Mouse (Mus musculus) Patski (cell line): ENCODE data around the gene Leo1. TPM values are rescaled to one million over a fixed set of nuclear protein-coding genes. Genes with fewer than 3 reads are reported as not detected.
"Not testable (repeated sequence)": the region's sequence is repeated elsewhere in the genome, so short reads cannot be mapped to it uniquely, and the experiment has no call there.

Source experiments
- ATAC-seq: fragments of 100-300 bp; one replicate; pipeline ENCODE4 v1.8.0; 2021
- CTCF ChIA-PET: fragments of 350-600 bp; sonication (Branson Sonifier 250); formaldehyde crosslinking; loops from one replicate; lab custom pipeline; 2022; ENCODE audit warnings: inconsistent platforms; lab: Charles Lee
- POLR2A ChIA-PET: fragments of 350-600 bp; sonication (Branson Sonifier 250); formaldehyde crosslinking; loops from one replicate; lab custom pipeline; 2022; ENCODE audit warnings: antibody characterized with exemption, inconsistent platforms; lab: Charles Lee
- DNase-seq: peaks from one replicate; pipeline ENCODE4 v3.0.0-alpha.2; 2011; ENCODE audit warnings: low read depth, low spot score
- H3K27me3 ChIP-seq: fragments of 371-371 bp; one replicate; pipeline ENCODE4 v1.5.1; 2021
- CTCF ChIP-seq: fragments of 100-300 bp; IDR thresholded peaks from one replicate; pipeline ENCODE4 v1.5.1; 2021
- in situ Hi-C: fragments of 300-500 bp; cut with MboI; formaldehyde crosslinking; loops from 3 replicates; pipeline ENCODE4 v1.11.1; 2018; ENCODE audit warnings: low pct_unique_long_range_greater_than_20kb, mixed read lengths
- polyA plus RNA-seq: library from polyadenylated mRNA; unstranded; gene quantifications from one replicate; pipeline ENCODE4 v1.2.3, GENCODE M21; 2021

The Leo1 gene
- polyA plus RNA-seq, 1 experiment from 2014 or later, result 38.3 TPM

DNA sequence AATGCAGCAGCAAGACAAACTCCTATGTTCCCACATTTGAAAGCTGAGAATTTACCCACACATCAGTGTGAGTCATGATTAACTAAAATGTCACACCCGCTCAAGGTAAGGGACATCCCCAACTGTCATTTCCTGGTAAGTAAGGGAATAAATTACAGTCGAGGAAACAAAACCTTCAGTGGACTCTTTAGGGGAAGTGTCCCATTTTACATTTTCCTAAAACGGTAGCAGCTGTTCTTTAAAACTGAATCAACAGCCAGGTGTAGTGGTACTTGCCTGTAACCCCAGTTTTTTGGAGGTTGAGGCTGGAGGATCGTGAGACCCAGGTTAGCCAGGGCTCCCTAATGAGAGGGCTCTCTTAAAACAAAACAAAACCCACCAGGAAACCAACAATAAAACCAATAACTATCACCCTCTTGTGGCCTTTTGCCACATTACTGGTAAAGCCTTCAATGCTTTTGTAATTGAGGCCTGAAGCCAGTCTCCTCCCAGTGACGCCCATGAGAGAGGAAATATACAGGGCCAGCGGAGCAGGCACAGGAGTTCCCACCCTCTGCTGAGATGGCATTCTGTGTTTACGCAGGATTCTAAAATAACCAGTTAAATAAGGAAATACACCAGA is 7.0 kb upstream of the Leo1 start:
- TF ChIP-seq CTCF, result peak; percentile 81
- ChIA-PET POLR2A (interaction anchor here (1.5 kb wide), 1 partner anchor 72 kb away, joined by 5 read pairs; no protein-coding TSS in a partner anchor), CTCF (interaction anchor here (0.8 to 4.4 kb wide), 8 partner anchors 11 to 71 kb away, joined by 3 to 23 read pairs (median 4); partner anchors contain the start of gene Mapk6)
- H3K27me3 ChIP-seq, result no peaks in the 10 kb centered on the region
- no peak for DNase-seq
- in situ Hi-C loops, result loop anchor here (10.0 to 25.0 kb wide), 2 partner anchors 149 to 372 kb away; partner anchors contain the start of gene Myo5a
- ATAC-seq, result peak; percentile 63

DNA sequence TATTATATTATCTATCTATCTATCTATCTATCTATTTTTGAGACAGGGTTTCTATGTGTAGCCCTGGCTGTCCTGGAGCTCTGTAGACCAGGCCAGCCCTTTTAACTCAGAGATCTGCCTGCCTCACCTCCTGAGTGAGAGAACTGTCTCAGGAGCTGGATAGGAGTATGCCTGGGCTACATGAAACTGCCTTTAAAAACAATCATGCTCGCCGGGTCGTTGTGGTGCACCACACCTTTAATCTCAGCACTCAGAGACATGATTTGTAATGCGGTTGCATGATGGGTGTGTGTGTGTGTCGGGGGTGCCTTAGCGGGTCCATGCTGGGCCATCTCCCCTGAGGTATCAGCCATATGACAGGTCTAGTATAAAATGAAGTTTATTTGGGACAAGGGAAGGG is 6.5 kb upstream of the Leo1 start:
- no peaks in the 10 kb centered on the region for H3K27me3 ChIP-seq
- POLR2A ChIA-PET, result interaction anchor here (0.7 to 1.5 kb wide), 3 partner anchors 24 to 72 kb away, joined by 3 to 5 read pairs (median 3); partner anchors contain the start of gene Mapk6
- ATAC-seq (no peak), DNase-seq (no peak)
- CTCF ChIA-PET, result interaction anchor here (4.4 kb wide), 1 partner anchor 11 kb away, joined by 23 read pairs; no protein-coding TSS in a partner anchor
- TF ChIP-seq CTCF, result no peak
- in situ Hi-C loops, result loop anchor here (10.0 to 25.0 kb wide), 2 partner anchors 150 to 373 kb away; partner anchors contain the start of gene Myo5a

DNA sequence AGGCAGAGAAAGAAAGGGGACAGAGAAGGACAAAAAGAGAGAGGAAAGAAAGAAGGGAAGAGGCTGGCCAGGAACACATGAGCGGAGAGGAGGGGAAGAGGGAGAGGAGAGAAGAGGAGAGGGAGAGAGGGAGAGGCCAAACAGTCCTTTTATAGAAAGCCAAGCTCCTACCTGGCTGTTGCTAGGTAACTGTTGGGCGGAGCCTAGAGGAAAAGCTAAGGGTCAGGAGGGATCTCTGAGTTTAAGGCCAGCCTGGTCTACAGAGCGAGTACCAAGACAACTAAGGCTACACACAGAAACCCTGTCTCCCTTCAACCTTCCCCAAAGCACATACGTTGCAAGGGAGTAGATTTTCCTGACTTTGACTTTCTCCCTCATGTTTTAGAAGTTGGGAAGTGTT is 6.0 kb upstream of the Leo1 start:
- ATAC-seq, result no peak
- in situ Hi-C loops, result loop anchor here (10.0 to 25.0 kb wide), 2 partner anchors 150 to 373 kb away; partner anchors contain the start of gene Myo5a
- ChIA-PET CTCF (interaction anchor here (4.4 kb wide), 1 partner anchor 12 kb away, joined by 23 read pairs; no protein-coding TSS in a partner anchor), POLR2A (interaction anchor here (0.7 to 1.5 kb wide), 3 partner anchors 25 to 73 kb away, joined by 3 to 5 read pairs (median 3); partner anchors contain the start of gene Mapk6)
- TF ChIP-seq CTCF, result no peak
- no peaks in the 10 kb centered on the region for H3K27me3 ChIP-seq
- DNase-seq, result no peak

DNA sequence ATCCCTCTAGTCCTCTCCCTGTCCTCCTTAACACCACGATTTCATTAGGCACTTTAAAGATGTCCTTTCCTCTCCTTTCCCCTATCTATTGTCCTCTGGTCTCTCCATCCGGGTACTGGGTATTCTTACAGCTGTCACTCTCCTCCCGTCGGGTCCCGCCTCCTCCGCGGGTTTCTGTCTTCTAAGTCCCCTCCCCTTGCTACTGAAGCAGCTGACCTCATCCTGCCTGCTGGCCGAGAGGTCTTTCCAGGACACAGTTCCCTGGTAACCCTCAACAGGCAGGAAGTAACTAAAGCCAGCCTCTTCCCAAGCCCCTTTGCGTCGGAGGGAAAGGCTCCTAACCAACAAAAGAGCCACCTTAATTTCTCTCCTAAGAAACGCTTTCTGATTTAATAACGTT is 5.4 kb upstream of the Leo1 start:
- H3K27me3 ChIP-seq, result no peaks in the 10 kb centered on the region
- in situ Hi-C loops, result loop anchor here (10.0 to 25.0 kb wide), 2 partner anchors 151 to 374 kb away; partner anchors contain the start of gene Myo5a
- ATAC-seq, result peak; percentile 93
- no peak for TF ChIP-seq CTCF
- CTCF ChIA-PET, result interaction anchor here (0.9 to 4.4 kb wide), 3 partner anchors 12 to 87 kb away, joined by 3 to 23 read pairs (median 7); no protein-coding TSS in a partner anchor
- POLR2A ChIA-PET, result interaction anchor here (0.7 to 1.8 kb wide), 4 partner anchors 15 to 26 kb away, joined by 3 to 6 read pairs (median 4); partner anchors contain the start of gene Mapk6
- no peak for DNase-seq

DNA sequence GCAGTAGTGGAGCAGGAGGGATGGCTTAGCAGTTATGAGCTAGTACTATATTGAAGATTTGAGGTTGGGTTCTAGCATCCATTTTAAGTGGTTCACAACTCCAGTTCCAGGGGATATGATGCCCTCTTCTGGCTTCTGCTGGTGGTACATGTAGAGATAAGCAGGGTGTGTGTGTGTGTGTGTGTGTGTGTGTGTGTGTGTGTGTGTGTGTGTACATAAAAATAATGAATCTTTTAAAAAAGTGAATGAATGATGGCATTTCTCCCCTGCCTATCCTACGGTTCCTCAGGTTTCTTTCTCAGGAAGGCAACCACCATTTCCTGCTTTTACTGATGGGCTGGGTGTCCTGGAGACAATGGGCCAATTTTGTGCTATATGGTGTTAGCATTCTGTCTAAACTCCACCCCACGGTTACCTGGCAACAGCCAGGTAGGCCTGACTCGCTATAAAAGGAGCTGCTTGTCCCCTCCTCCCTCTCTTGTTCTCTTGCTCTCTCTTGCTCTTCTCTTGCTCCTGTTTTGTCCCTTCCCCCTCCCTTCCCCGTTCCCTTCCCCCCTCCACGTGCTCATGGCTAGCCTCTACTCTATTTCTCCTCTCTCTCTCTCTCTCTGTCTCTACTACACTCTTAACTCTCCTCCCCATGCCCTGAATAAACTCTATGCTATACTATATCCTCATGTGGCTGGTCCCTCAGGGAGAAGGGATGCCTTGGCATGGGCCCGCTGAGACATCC is 3.5 kb upstream of the Leo1 start:
- in situ Hi-C loops, result loop anchor here (10.0 to 25.0 kb wide), 2 partner anchors 153 to 376 kb away; partner anchors contain the start of gene Myo5a
- peak; percentile 73 for TF ChIP-seq CTCF
- ATAC-seq (no peak), DNase-seq (no peak)
- no peaks in the 10 kb centered on the region for H3K27me3 ChIP-seq
- ChIA-PET CTCF (interaction anchor here (1.0 to 1.8 kb wide), 3 partner anchors 44 to 76 kb away, joined by 4 to 7 read pairs (median 4); no protein-coding TSS in a partner anchor), POLR2A (interaction anchor here (1.8 kb wide), 1 partner anchor 28 kb away, joined by 6 read pairs; the partner anchor contains the start of gene Mapk6)

DNA sequence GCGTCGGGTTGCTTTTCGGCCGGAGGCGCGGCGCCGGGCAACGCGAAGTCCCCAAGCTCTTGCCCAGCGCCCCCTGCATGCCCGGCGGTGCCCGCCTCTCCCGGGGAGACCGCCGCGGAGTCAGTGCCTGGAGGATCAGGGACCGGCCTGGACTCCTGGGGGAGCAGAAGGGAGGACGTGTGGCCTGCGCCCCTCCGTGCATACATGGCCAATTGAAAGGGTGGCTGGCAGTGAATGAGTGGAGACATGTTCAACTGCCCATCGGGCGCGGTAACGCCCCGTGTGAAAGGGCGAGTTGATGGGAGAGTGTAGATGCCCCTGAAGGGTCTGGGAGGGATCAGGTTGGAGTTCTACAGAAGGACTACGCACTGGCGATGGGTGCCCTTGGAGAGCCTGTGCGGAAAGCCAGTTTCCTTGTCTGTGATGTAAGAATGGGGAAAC is 387 bp downstream of the Leo1 start:
- ChIA-PET POLR2A (interaction anchor here (0.7 kb wide), 1 partner anchor 74 kb away, joined by 3 read pairs; no protein-coding TSS in a partner anchor), CTCF (interaction anchor here (0.9 to 1.3 kb wide), 2 partner anchors 25 to 35 kb away, joined by 3 read pairs; no protein-coding TSS in a partner anchor)
- ATAC-seq, result peak; percentile 77
- peak; percentile 78 for TF ChIP-seq CTCF
- in situ Hi-C loops, result loop anchor here (5.0 to 25.0 kb wide), 2 partner anchors 84 to 379 kb away; partner anchors contain the start of gene Myo5a
- DNase-seq, result no peak
- H3K27me3 ChIP-seq, result no peaks in the 10 kb centered on the region

DNA sequence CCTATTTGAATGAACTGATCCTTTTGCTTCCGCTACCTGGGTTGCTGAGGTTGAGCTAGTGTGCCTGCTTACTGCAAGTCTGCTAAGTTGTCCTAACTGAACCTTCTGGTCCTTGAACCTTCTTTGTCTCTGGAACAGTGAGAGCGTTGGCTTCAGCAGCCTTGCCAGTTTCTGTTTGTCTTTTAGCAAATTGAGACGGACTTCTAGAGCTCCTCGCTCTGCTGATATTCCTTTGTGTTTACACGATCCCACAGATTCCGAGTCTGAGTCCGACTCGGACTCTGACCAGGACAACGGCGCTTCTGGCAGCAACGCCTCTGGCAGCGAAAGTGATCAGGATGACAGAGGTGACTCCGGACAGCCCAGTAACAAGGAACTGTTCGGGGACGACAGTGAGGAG is 3.7 kb downstream of the Leo1 start:
- no peaks in the 10 kb centered on the region for H3K27me3 ChIP-seq
- in situ Hi-C loops, result loop anchor here (5.0 to 25.0 kb wide), 2 partner anchors 88 to 383 kb away; partner anchors contain the start of gene Myo5a
- DNase-seq (no peak), ATAC-seq (no peak)
- CTCF ChIA-PET, result no interaction called here
- TF ChIP-seq CTCF, result no peak
- POLR2A ChIA-PET, result no interaction called here

DNA sequence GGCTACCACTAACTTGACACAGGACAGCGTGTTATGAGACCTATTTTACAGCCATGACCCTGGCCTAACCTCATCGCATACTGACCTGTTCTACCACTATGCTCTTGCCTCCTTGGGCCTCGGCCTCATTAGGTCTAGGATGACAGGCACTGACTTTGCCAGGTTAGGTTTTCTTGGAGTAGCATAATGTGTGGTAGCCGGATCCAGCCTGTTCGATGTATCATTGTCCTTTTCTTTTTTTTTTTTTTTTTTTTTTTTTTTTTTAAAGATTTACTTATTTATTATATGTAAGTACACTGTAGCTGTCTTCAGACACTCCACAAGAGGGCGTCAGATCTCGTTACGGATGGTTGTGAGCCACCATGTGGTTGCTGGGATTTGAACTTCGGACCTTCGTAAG is 5.2 kb downstream of the Leo1 start:
- H3K27me3 ChIP-seq, ATAC-seq, CTCF ChIA-PET, DNase-seq, POLR2A ChIA-PET: not testable (repeated sequence)
- in situ Hi-C loops, result loop anchor here (25.0 kb wide), 1 partner anchor 384 kb away; the partner anchor contains the start of gene Myo5a

DNA sequence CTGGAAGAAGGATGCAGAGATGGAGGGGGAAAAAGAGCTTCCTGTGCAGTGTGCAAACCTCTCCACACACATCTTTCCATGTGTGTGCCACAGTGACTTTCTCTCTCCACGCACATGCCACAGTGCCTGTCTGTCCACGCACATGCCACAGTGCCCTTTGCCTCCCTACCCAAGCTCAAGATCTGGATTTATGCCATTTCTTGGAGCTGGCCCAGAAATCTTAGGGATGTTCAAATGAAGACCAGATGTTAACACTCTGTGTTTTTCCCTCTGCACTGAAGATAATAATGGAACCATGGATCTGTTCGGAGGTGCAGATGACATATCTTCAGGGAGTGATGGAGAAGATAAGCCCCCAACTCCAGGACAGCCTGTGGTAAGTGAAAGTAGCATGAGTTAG is 6.7 kb downstream of the Leo1 start:
- ChIA-PET POLR2A (no interaction called here), CTCF (no interaction called here)
- in situ Hi-C loops, result loop anchor here (25.0 kb wide), 1 partner anchor 386 kb away; the partner anchor contains the start of gene Myo5a

DNA sequence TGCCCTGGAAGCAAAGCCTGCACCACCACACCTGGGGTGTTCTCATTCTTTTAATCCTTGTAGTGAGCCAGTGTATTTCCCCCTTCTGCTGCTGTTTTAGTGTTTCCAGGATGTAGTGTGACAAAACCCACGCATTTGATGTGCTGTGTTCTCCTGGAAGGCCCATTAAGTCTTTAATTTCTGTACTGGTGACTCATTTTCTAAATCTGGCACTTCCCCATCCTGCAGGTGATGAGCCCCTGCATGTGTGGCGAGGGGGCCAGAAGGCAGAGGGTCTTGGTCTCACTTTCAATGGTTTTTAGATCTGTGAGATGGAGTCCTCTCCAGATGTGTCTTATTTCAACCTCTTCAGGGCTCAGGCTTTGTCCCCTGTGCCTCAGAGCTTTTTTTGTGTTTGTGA is 12.7 kb downstream of the Leo1 start:
- no peak for ATAC-seq
- H3K27me3 ChIP-seq, result no peaks in the 10 kb centered on the region
- ChIA-PET POLR2A (no interaction called here), CTCF (interaction anchor here (1.6 kb wide), 1 partner anchor 92 kb away, joined by 6 read pairs; no protein-coding TSS in a partner anchor)
- in situ Hi-C loops, result no loop called here
- no peak for TF ChIP-seq CTCF
- DNase-seq, result no peak

More for the DNA sequence above, 6.7 kb downstream of the Leo1 start:
- H3K27me3 ChIP-seq, result no peaks in the 10 kb centered on the region
- no peak for TF ChIP-seq CTCF
- no peak for ATAC-seq
- DNase-seq, result no peak
